Mouse (Mus musculus): Measurements from ENCODE around the gene Ddr2.

GRCm38 (mm10) chr1:170109776-170110515 is 616 bp downstream of the Ddr2 start:
- no peak for TF ChIP-seq CTCF (conservative IDR thresholded peaks at IDR 0.05; ENCODE audit: low read length)
- no peak for TF ChIP-seq POU5F1 (IDR thresholded peaks at IDR 0.05; ENCODE audit: borderline replicate concordance, low read length)
